Mouse (Mus musculus) megakaryocyte, embryonic 14.5 days (primary cell): ENCODE results near the gene Tmem135. TPM values are rescaled to one million over a fixed set of nuclear protein-coding genes. Genes with fewer than 3 reads are reported as not detected.

ENCODE experiments used
- H3K27me3 ChIP-seq: replicated peaks from 2 replicates; pipeline ENCODE3; 2012; ENCODE audit warnings: inconsistent platforms
- H3K36me3 ChIP-seq: replicated peaks from 2 replicates; pipeline ENCODE3; 2012; ENCODE audit warnings: low read length, inconsistent platforms, mixed read lengths
- H3K4me1 ChIP-seq: 2 replicates; pipeline ENCODE4 v1.6.1; 2012; ENCODE audit warnings: inconsistent platforms
- H3K4me3 ChIP-seq: replicated peaks from 2 replicates; pipeline ENCODE3; 2012; ENCODE audit warnings: moderate library complexity, mild to moderate bottlenecking, inconsistent platforms
- H3K9me3 ChIP-seq: 2 replicates; pipeline ENCODE4 v1.6.1; 2012; ENCODE audit warnings: inconsistent platforms
- FLI1 ChIP-seq: IDR thresholded peaks from 2 replicates; pipeline ENCODE4 v1.6.1; 2012; ENCODE audit warnings: low read length, inconsistent platforms, mixed read lengths
- GATA1 ChIP-seq: IDR thresholded peaks from 3 replicates; pipeline ENCODE4 v1.6.1; 2012; ENCODE audit warnings: mixed read lengths, low read length, inconsistent platforms, borderline replicate concordance
- polyA plus RNA-seq: library from polyadenylated mRNA; stranded (reverse); fragments of >175 nt; gene quantifications from 2 replicates; pipeline ENCODE4 v1.2.3, GENCODE M21; 2012; ENCODE audit warnings: low replicate concordance; ENCODE audit not compliant: insufficient read depth

Gene Tmem135
- 0.44 and 19.0 TPM in 2 replicates for polyA plus RNA-seq

- peaks cover 65% of the 10 kb centered on the region for H3K27me3 ChIP-seq
- peak within 1 kb of the TSS; percentile 95 for H3K4me3 ChIP-seq
- TF ChIP-seq FLI1 (no peak), GATA1 (no peak)
- no peaks in the 10 kb centered on the region for H3K9me3 ChIP-seq
- H3K36me3 ChIP-seq: no peaks in the 10 kb centered on the region
- peaks cover 26% of the 10 kb centered on the region for H3K4me1 ChIP-seq
These were observed at the start of gene Tmem135, which contains the start of gene Fzd4 for GRCm38 (mm10) chr7:89404081-89404733. Gene Tmem135 (minus strand): TSS chr7:89404222. Gene Fzd4 (plus strand): TSS chr7:89404355.

DNA sequence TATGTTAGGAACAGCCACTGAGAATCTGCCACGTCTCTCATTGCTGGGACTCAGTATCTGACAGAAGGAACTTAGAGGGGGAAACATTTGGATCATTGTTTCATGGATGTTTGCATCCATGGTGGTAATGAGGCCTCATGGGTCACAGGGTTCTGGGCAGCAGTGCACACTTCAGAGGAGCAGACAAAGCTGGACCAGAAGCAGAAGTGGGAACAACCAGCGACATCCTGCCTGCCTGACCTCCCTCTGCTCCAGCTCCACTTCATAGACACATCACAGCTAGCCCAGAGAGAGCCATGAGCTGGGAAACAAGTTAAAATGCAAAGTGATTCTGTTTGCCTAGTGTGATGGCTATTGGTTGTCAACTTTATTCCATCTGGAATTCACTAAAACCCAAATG is 46.3 kb upstream of the Tmem135 start:
- Histone ChIP-seq H3K27me3 (no peaks in the 10 kb centered on the region), H3K4me1 (no peaks in the 10 kb centered on the region; the same call in 1 of the 2 replicates), H3K36me3 (no peaks in the 10 kb centered on the region), H3K9me3 (no peaks in the 10 kb centered on the region), H3K4me3 (no peak overlapping the region)
- TF ChIP-seq GATA1 (no peak), FLI1 (no peak)

GRCm38 (mm10) chr7:89445137-89445536 is 41.1 kb upstream of the Tmem135 start:
- H3K4me1 ChIP-seq: no peaks in the 10 kb centered on the region; the same call in 1 of the 2 replicates
- TF ChIP-seq GATA1: no peak
- no peak for TF ChIP-seq FLI1
- no peaks in the 10 kb centered on the region for H3K9me3 ChIP-seq
- H3K27me3 ChIP-seq: no peaks in the 10 kb centered on the region
- H3K36me3 ChIP-seq: no peaks in the 10 kb centered on the region
- H3K4me3 ChIP-seq: no peak overlapping the region

GRCm38 (mm10) chr7:89442242-89442641 is 38.2 kb upstream of the Tmem135 start:
- no peaks in the 10 kb centered on the region for H3K36me3 ChIP-seq
- H3K27me3 ChIP-seq: no peaks in the 10 kb centered on the region
- H3K4me1 ChIP-seq: no peaks in the 10 kb centered on the region
- H3K9me3 ChIP-seq: no peaks in the 10 kb centered on the region
- no peak overlapping the region for H3K4me3 ChIP-seq
- TF ChIP-seq GATA1: no peak
- no peak for TF ChIP-seq FLI1

- H3K4me3 ChIP-seq: no peak overlapping the region
- no peaks in the 10 kb centered on the region for H3K27me3 ChIP-seq
- TF ChIP-seq GATA1 (no peak), FLI1 (no peak)
- H3K36me3 ChIP-seq: no peaks in the 10 kb centered on the region
- no peaks in the 10 kb centered on the region for H3K9me3 ChIP-seq
- H3K4me1 ChIP-seq: no peaks in the 10 kb centered on the region
These were observed 37.3 kb upstream of the Tmem135 start for GRCm38 (mm10) chr7:89441291-89441690.

GRCm38 (mm10) chr7:89437589-89437988 is 33.6 kb upstream of the Tmem135 start:
- Histone ChIP-seq H3K4me1 (no peaks in the 10 kb centered on the region), H3K9me3 (no peaks in the 10 kb centered on the region), H3K36me3 (no peaks in the 10 kb centered on the region), H3K27me3 (no peaks in the 10 kb centered on the region), H3K4me3 (no peak overlapping the region)
- TF ChIP-seq FLI1: no peak
- no peak for TF ChIP-seq GATA1

DNA sequence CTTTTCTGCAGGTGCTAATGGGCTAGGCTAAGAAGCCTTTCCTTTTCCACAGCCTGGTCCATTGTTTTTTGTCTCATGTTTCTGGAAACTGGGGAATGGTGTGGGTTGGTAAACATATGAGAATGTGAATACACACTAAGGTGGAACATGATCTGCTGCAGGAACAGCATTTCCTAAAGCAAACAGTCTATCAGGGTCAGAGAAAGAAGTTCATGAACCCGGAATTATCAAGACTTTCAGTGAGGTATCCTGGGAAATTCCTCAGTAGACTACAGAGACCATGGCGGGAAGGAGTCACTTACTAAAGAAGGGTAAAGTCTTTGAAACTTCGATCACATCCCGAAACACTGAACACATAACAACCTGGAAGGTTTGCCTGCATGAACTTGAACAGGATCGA is 32.4 kb upstream of the Tmem135 start:
- Histone ChIP-seq H3K9me3 (no peaks in the 10 kb centered on the region), H3K27me3 (no peaks in the 10 kb centered on the region), H3K36me3 (no peaks in the 10 kb centered on the region), H3K4me1 (no peaks in the 10 kb centered on the region), H3K4me3 (no peak overlapping the region)
- no peak for TF ChIP-seq FLI1
- TF ChIP-seq GATA1: no peak

DNA sequence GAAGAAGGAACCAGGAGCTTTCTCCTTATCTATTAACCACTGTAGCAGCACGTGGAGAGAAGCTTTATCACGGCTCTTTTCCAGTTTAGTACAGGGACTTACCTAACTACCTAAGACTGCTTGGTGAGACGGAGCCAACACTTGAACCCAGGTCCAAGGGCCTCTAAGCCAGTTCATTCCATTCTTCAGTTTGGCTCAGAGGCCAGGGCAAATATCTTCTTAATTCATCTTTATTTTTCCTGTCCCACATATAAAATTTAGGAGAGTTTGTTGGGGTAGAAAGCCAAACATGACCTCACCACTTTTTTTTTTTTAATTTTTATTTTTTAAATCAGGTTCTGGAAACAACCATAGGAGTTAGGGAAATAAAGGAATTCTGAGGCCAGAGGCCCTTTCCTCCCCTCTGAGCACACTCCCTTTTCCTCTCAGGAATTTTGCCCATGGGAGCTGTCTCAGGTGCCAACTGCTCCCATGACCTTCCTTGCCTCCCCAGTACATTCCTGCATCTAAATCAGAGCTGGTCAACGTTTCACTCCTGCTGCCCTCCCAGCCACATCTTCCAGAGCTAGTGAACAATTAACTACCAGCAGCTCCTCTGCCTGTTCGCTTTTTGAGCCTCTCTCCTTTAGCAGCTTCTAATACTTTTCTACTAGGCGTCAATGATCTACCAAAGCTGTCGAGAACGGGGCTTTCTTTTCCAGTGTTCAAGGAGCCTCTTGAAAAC is 30.0 kb upstream of the Tmem135 start:
- H3K4me3 ChIP-seq: no peak overlapping the region
- no peaks in the 10 kb centered on the region for H3K36me3 ChIP-seq
- H3K4me1 ChIP-seq: no peaks in the 10 kb centered on the region
- H3K9me3 ChIP-seq: no peaks in the 10 kb centered on the region
- no peaks in the 10 kb centered on the region for H3K27me3 ChIP-seq
- no peak for TF ChIP-seq GATA1
- TF ChIP-seq FLI1: no peak

DNA sequence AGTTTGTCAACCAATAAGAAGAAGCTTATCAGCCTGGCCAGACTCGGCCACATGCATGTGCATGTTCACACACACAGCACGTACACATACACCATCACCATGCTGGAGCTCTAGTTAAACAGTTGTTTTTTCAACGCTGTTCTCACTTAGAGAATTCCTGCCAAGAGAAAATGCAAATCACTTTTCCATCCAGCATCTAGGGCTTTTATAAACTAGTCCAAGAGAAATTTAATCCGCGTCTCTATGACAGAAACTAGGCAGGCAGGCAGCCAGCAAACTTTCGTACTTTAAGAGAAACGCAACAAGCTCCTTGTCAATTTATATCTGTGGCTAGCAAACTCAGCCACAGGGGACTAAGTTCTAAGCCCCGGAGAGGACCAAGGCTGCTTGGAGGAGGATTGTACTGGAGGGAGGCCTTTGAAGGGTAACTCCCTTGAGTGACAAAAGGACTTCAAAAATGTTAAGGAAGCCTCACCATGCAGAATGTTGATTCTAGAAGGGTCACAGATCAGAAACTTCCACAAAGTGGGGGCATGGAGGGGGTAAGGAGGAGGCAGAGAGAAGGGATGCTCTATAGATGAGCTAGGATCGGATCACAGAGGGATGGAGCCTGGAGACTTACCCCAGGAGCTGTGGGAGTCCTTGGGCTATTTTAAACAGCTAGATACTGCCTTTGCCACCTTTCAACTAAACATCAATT is 29.3 kb upstream of the Tmem135 start:
- H3K27me3 ChIP-seq: no peaks in the 10 kb centered on the region
- H3K4me3 ChIP-seq: no peak overlapping the region
- TF ChIP-seq FLI1 (no peak), GATA1 (no peak)

More for the DNA sequence above, 29.3 kb upstream of the Tmem135 start:
- Histone ChIP-seq H3K4me1 (no peaks in the 10 kb centered on the region), H3K36me3 (no peaks in the 10 kb centered on the region), H3K9me3 (no peaks in the 10 kb centered on the region)
